ENCODE assay signal across 8 mouse cellular contexts in genomic region chr13:24799378-24799777, GRCm38 (mm10). TPM values are rescaled to one million over a fixed set of nuclear protein-coding genes. Genes with fewer than 3 reads are reported as not detected.
DNase-seq lines count a peak whose midpoint lies in the region; ATAC-seq and TF ChIP-seq lines count a peak whose summit lies in the region.

No protein-coding gene starts in this region.

- H3K36me3 ChIP-seq in forebrain, postnatal 0 days (ENCODE audit: insufficient read depth), result no peaks in the 10 kb centered on the region
- peaks cover 3% of the 10 kb centered on the region; the same call in 1 of the 2 replicates for H3K36me3 ChIP-seq in liver, embryonic 13.5 days

- peaks cover 13% of the 10 kb centered on the region for H3K4me1 ChIP-seq in forebrain, postnatal 0 days (ENCODE audit: insufficient read depth)
- H3K4me1 ChIP-seq in liver, embryonic 13.5 days (replicated peaks), result peaks cover 20% of the 10 kb centered on the region

- H3K9ac ChIP-seq in forebrain, postnatal 0 days, result peak overlapping the region; percentile 87; the same call in 1 of the 2 replicates
- H3K9ac ChIP-seq in liver, embryonic 13.5 days, result peak overlapping the region; percentile 99

- peak overlapping the region; percentile 68 for H3K4me2 ChIP-seq in forebrain, postnatal 0 days (ENCODE audit: low read depth)
- peak overlapping the region; percentile 94 for H3K4me2 ChIP-seq in liver, embryonic 13.5 days

- no peaks in the 10 kb centered on the region for H3K27me3 ChIP-seq in forebrain, postnatal 0 days (ENCODE audit: insufficient read depth, low read length)
- no peaks in the 10 kb centered on the region for H3K27me3 ChIP-seq in liver, embryonic 13.5 days

- WGBS in forebrain, postnatal 0 days, result 79% methylated on average over 5 of the region's 5 CpGs
- 76% methylated on average over 5 of the region's 5 CpGs for WGBS in liver, embryonic 13.5 days (ENCODE audit: insufficient replicate concordance)

- no peak for TF ChIP-seq CTCF in forebrain, postnatal 0 days (IDR thresholded peaks at IDR 0.05; ENCODE audit: low read depth)

- peak overlapping the region; percentile 68 for H3K4me3 ChIP-seq in forebrain, postnatal 0 days (ENCODE audit: low read depth, low read length)
- H3K4me3 ChIP-seq in liver, embryonic 13.5 days (replicated peaks), result peak overlapping the region; percentile 98

- no peaks in the 10 kb centered on the region for H3K9me3 ChIP-seq in forebrain, postnatal 0 days (ENCODE audit: low read length)
- no peaks in the 10 kb centered on the region for H3K9me3 ChIP-seq in liver, embryonic 13.5 days (replicated peaks)

- H3K27ac ChIP-seq in forebrain, postnatal 0 days (ENCODE audit: low read depth, low read length), result no peak overlapping the region
- peak overlapping the region; percentile 100 for H3K27ac ChIP-seq in liver, embryonic 13.5 days

- DNase-seq in embryo, embryonic 10 days (ENCODE audit: low spot score), result peak; percentile 13
- no peak for DNase-seq in embryo, embryonic 11 days
- peak; percentile 52 for DNase-seq in 3T3-L1 (ENCODE audit: low read depth, low spot score)
- DNase-seq in forebrain, postnatal 0 days, result no peak
- no peak for DNase-seq in liver, embryonic 13.5 days
- no peak for DNase-seq in layer of hippocampus, postnatal 14 days (ENCODE audit: low spot score in 2 of 2)
- no peak for DNase-seq in frontal cortex, postnatal 36 days (ENCODE audit: low spot score in 2 of 2)
- DNase-seq in kidney, adult 9 months, result no peak

- ATAC-seq in forebrain, postnatal 0 days, result no peak
- ATAC-seq in liver, embryonic 13.5 days (ENCODE audit: low read depth), result no peak

RNA-seq across cellular contexts. Expression of gene BC005537, which starts 2.1 kb away (rescaled TPM):
- 64.2 and 68.4 TPM in 2 replicates for total RNA-seq in forebrain, postnatal 0 days (2014; rRNA removed)
- 16.1 and 16.9 TPM in 2 replicates for polyA plus RNA-seq in forebrain, postnatal 0 days (2015; fragmentation: Nextera tagmentation; extraction: Ambion mirVana)
- polyA plus RNA-seq in liver, embryonic 13.5 days (2015; fragmentation: Nextera tagmentation; extraction: Ambion mirVana), result 9.5 and 9.6 TPM in 2 replicates
- 100 to 1,000 TPM; 192 to 199 TPM for total RNA-seq in layer of hippocampus, postnatal 14 days (2021)

RNA-seq across cellular contexts. Expression of gene Acot13, which starts 32.0 kb away (rescaled TPM):
- total RNA-seq in forebrain, postnatal 0 days (2014; rRNA removed), result 25.0 and 29.1 TPM in 2 replicates
- polyA plus RNA-seq in forebrain, postnatal 0 days (2015; fragmentation: Nextera tagmentation; extraction: Ambion mirVana), result 74.2 and 79.4 TPM in 2 replicates
- polyA plus RNA-seq in liver, embryonic 13.5 days (2015; fragmentation: Nextera tagmentation; extraction: Ambion mirVana), result 66.4 and 68.0 TPM in 2 replicates
- 10 to 100 TPM; 73.0 to 83.6 TPM for total RNA-seq in layer of hippocampus, postnatal 14 days (2021)

RNA-seq across cellular contexts. Expression of gene Tdp2, which starts 32.1 kb away (rescaled TPM):
- total RNA-seq in forebrain, postnatal 0 days (2014; rRNA removed), result 39.2 and 45.4 TPM in 2 replicates
- 31.4 and 31.7 TPM in 2 replicates for polyA plus RNA-seq in forebrain, postnatal 0 days (2015; fragmentation: Nextera tagmentation; extraction: Ambion mirVana)
- polyA plus RNA-seq in liver, embryonic 13.5 days (2015; fragmentation: Nextera tagmentation; extraction: Ambion mirVana), result 29.4 and 36.7 TPM in 2 replicates
- 10 to 100 TPM; 22.8 to 23.2 TPM for total RNA-seq in layer of hippocampus, postnatal 14 days (2021)

RNA-seq across cellular contexts. Expression of gene Gmnn, which starts 37.7 kb away (rescaled TPM):
- total RNA-seq in forebrain, postnatal 0 days (2014; rRNA removed), result 4.4 and 5.5 TPM in 2 replicates
- 12.9 and 15.2 TPM in 2 replicates for polyA plus RNA-seq in forebrain, postnatal 0 days (2015; fragmentation: Nextera tagmentation; extraction: Ambion mirVana)
- polyA plus RNA-seq in liver, embryonic 13.5 days (2015; fragmentation: Nextera tagmentation; extraction: Ambion mirVana), result 154 and 171 TPM in 2 replicates
- total RNA-seq in layer of hippocampus, postnatal 14 days (2021), result 1 to 10 TPM; 2.3 to 2.4 TPM

RNA-seq across cellular contexts. Expression of gene D130043K22Rik, which starts 45.6 kb away (rescaled TPM):
- total RNA-seq in forebrain, postnatal 0 days (2014; rRNA removed), result 10.2 and 13.1 TPM in 2 replicates
- polyA plus RNA-seq in forebrain, postnatal 0 days (2015; fragmentation: Nextera tagmentation; extraction: Ambion mirVana), result 3.0 and 5.6 TPM in 2 replicates
- polyA plus RNA-seq in liver, embryonic 13.5 days (2015; fragmentation: Nextera tagmentation; extraction: Ambion mirVana), result 0.13 and 0.16 TPM in 2 replicates
- total RNA-seq in layer of hippocampus, postnatal 14 days (2021), result 10 to 100 TPM; 27.8 to 28.1 TPM

Comparison
In these comparisons a context has a peak if more than half of its experiments do, and no peak if none do; other contexts are left out.
1. DNase-seq: peak in embryo, embryonic 10 days (single experiment) and 3T3-L1 (single experiment); none in embryo, embryonic 11 days (single experiment), forebrain, postnatal 0 days (single experiment), liver, embryonic 13.5 days (single experiment), layer of hippocampus, postnatal 14 days (0 of 2), frontal cortex, postnatal 36 days (0 of 2) and kidney, adult 9 months (single experiment).